Mouse (Mus musculus) ZHBTc4 (cell line): ENCODE data around the gene Zfp189.
"Not testable (repeated sequence)": the region's sequence is repeated elsewhere in the genome, so short reads cannot be mapped to it uniquely, and the experiment has no call there.

Experiments used
- DNase-seq: peaks from one replicate; pipeline ENCODE4 v3.0.0-alpha.2; 2011; ENCODE audit warnings: low read depth, low spot score

The Zfp189 gene

DNA sequence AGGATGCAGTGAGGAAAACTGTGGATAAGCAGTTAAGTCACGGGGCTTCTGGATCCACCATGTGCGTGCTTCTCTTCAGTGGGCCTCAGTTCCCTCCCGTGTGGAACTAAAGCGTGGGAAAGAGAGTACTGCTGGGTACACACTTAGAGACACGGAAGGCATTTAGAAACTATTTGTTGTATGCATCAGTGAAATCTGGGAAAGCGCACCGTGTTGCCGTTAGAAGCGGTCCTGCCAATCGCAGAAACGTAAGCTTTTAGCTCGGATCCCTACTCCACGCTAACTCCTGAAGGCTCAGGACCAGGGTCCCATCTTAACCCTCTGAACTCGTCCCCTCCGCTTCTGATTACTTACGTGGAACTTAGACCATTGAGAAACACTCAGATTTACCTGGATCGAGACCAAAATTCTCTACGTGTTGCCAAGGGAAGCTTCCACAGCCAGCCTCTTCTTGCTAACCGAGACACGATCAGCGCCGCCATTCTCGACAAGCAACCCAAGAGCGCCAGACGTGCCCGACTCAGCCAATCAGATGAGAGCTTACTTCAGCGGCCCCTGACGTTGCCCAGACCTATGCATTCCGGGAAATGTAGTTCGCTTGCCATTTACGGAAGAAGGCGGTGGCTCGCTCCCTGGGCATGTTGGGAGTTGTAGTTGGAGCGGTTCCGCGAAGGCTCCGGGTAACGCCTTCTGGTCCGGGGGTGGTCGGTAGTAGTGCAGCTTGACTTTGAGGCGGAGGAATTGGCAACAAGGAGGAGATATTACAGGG lies at the start of gene Zfp189, which contains the start of gene Mrpl50:
TSS of gene Zfp189 (plus strand) at position 605 of the 769 bp plus-strand sequence.
TSS of gene Mrpl50 (minus strand) at position 522 of the 769 bp plus-strand sequence.
- peak; percentile 97 for DNase-seq

DNA sequence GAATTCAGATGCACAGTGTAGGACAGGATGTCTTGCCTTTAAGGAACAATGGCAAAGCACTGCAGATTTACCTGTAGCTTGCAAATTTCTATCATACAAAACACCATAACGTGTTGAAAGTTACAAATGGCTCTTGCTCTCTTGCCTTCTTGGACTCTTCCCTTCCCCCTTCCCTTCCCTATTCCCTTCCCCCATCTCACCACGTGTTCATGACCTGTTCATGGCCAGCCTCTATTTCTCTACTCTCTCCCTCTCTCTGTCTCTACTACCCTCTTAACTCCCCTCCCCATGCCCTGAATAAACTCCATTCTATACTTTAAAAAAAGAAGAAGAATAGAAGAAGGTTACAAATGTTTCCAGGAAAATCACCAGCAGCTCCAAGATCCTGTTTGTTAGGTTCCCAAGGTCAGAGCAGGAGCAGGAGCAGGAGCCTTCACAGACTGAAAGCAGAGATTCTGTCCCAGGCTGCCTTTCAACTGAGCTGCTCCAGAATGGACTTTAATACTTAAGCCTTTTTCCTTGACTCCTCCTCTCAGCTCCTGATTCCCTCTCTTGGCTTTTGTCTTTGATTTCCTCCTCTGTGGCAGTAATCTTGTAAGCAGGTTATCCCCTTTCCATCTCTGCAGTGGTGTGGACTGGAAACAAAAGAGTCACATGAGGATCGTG lies 47.4 kb upstream of the Zfp189 start, which contains the start of gene Acnat1:
TSS of gene Acnat1 (minus strand) at position 478 of the 666 bp plus-strand sequence.
- DNase-seq = no peak

DNA sequence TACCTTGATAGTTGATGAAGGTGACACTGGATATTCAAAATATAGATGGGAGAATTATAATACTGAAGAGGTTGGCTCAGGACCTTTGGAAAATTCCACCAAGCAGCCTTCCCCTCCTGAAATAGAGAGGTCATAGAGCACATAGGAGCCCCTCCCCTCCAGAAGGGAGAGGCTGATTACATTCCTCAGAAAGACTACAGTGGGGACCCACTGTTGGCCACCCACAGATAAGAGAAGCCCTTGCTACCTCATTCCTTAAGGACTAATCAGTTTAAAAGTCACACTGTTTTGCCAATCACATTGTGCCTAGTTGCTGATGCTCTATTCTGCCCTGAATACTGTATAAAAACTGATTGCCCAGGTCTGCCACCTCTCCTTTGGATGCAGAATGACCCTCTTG lies 46.4 kb upstream of the Zfp189 start:
- DNase-seq = no peak

DNA sequence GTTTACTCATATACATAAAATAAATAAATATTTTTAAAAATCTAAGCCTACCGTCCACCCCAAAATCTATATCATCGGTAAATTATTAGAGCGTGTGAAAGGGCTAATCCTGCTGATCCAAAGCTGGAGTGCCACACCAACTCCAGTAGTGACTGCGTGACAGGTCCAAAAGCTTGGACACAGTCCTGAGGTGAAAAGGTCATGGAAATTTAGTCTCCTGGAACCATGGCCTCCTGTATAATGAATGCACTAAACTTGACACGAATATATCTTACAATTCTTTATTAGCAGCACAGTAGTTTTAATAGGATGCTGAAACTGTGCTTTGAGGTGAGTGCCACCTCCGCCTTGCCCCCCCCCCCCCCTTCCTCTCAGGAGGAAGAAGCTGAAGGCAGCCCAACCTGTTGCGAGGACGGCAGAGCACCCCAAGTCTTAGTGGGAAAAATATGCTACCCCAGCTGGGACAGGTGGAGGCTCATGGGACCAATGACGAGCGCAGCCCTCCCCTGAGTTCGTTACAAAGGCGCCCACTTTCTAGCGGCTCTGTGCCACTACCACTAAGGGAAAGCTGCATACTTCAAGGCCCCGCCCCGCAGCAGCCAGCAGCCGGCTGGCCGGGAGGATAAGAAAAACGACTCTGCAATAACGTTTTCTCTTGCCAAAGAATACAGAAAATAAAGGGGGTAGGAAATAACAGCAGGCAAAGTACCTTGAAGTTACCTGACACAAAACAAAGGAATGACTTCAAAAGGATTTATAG lies 42.7 kb upstream of the Zfp189 start:
- DNase-seq = peak; percentile 29

DNA sequence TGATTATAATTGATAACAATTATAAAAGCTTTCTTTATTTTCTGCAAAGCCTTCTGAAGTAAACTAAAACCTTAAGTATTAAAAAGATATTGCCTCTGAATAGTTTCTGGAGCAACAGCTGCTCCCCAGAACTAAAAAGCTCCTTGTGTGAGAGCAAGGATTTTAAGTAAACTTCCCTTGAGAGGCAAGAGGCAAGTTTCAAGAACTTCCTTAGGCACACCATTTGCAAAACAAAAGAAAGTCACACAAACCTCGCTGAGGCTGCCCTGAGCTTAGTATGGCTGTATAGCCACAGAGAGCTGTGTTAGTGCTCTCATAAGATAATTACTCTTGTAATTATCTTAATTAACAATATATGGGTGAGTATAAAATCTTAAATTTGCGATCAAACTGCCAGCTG lies 41.9 kb upstream of the Zfp189 start:
- peak; percentile 46 for DNase-seq

DNA sequence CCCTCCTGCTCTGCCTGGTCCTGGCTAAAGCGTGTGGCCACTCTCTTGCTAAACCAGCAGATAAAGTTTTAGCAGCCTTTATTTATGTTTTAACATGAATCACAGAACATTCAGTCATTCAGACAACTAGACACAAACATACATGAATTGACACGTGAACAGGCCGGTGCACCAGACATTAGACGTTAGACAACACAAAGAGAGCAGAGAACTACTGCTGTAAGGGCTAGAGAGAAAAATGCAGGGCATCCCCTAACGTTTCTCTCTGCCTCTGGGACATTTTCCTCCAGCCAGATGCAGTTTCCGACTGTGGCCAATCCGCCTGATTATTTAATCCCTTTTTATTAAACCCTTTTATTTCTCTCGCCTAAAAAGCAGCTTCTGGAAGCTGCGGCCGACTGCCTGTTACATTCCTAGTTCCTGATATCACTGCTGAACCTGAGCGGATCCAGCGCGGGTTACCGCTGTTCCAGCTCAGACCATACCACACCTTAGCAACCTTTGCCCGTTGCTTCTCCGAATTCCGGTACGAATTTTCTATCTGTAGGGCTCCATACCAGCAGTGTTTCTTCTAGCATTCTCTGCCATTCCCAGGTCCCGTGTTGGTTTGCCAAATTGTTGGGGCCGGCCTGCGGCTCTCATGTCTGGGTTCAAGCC lies 40.7 kb upstream of the Zfp189 start:
- peak; percentile 40 for DNase-seq

DNA sequence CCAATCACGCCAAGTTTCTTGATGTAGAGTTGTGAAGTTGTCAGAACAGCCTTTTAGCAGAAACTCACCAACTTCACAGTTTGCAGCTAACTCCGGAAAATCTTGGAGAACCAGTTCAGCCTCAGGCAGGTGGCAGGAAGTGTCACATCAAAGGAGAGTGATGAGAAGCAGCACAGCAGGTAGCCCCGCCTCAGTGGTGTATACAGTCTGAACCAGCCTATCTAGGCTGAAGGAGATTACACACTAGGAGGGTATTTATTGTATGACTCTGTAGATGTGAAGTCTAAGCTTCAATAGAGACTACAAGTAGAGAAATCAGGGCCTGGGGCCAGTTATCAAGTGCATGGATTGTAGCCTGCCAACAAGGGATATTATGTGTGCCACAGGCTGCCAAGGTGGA lies 40.1 kb upstream of the Zfp189 start:
- peak; percentile 48 for DNase-seq

DNA sequence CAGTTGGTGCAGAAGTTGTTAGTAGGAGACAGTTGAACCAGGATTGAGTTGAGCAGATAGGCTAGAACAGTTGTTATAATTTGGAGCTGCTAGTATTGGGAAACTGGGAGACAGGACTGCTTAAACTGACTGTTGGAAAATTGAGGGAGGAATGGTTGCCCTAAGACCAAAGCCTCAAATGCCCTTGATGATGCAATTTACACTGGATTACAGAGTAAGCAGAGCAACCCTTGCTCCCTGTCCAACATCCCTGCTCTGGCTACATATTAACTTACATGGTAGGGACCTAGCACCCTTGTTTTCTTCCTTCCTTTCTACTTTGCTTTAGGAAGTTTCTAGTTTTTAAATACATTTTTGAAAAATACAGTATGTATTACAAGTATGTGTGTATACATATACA lies 35.5 kb upstream of the Zfp189 start:
- no peak for DNase-seq

DNA sequence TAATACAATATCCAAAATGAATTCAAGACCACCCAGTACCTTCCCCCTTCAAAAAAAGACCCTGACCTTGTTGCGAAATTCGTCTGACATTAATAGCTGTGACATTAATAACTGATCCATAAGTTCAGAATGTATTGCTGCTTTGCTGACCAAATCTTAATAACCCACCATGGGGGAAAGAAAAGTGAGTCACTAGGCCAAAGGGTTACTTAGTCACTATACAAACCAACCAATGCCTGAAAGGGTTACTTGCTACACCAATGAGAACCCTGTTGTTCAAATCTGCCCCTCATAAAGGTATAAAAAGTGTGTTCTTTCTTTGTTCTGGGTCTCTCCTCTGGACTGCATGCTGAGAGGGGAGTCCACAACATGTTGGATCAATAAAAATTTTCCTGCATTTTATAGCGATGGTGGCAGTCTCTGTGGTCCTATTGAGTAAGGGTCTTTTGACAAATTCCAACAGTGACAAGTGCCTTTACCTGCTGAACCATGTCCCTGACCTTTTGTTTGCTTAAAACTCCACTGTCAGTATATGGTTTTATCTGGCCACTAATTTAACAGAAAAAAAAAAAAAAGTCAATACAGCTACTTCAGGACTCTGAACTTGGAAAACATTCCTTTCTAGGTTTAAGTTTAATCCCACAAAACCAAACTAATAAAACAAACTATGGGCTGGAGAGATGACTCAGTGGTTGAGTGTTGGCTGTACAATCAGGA lies 34.9 kb upstream of the Zfp189 start:
- DNase-seq = not testable (repeated sequence)

DNA sequence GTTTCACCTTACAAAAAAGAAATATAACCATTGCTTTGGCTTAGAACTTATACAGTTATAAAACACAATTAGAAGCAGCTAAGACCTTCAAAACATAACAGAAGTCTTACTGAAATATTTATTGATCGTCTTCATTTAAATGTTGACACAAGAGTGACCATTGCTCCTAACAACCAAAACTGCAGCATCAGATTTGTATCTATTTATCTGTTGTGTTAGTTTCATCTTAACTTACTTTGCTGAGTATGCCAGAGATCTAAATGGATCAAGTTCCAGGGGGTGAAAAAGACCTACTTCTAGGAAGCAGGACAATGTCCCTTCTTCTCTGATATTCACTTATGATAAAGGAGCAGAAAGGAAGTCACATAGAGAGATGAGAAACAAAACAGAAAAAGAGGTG lies 17.4 kb upstream of the Zfp189 start:
- DNase-seq = no peak

DNA sequence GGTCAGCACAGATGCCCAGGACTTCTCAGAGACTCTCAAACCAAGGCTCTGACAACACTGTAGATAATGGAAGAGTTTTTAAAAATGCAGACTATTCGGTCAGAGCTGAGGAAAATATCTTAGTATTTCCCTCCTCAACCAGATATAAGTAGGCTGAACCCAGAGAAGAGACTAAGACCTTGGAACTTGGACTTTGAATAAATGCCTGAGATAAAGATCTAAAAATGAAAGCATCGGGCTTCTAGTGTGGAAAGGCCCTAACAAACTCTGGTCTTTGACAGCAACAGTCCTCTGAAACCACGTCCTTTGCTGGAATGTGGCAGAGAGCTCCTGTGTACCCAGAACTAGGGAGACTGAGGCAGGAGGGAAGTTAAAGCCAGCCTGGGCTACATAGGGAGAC lies 14.6 kb upstream of the Zfp189 start, which contains the start of gene Baat:
TSS of gene Baat (minus strand) at position 172 of the 400 bp plus-strand sequence.
- DNase-seq = no peak

DNA sequence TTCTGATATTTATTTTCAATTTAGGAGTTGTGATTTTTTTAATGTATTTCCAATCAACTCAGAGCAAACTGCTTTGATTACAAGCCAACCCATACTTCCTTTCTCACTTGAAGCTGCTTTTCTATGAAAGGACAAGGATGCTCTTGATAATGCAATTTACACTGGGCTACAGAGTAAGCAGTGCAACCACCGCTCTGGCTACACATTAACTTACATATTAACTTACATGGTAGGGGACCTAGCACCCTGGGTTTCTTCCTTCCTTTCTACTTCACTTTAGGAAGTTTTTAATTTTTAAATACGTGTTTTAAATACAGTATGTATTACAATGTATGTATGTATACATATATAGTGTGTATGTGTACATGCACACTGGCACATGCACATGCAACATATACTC lies 11.8 kb upstream of the Zfp189 start:
- DNase-seq = no peak

DNA sequence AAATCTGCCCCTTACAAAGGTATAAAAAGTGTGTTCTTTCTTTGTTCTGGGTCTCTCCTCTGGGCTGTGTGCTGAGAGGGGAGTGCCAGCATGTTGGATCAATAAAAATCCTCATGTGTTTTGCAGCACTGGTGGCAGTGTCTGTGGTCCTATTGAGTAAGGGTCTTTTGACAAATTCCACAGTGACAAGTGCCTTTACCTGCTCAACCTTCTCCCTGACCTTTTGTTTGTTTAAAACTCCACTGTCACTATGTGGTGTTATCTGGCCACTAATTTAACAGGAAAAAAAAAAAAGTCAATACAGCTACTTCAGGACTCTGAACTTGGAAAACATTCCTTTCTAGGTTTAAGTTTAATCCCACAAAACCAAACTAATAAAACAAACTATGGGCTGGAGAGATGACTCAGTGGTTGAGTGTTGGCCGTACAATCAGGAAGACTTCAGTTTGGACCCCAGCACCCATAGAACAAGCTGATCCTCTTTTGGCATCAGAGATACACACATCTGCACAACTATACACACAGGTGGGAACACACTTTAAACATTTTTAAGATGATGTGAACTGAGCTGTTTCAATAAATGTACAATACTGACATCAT lies 10.6 kb upstream of the Zfp189 start:
- not testable (repeated sequence) for DNase-seq

DNA sequence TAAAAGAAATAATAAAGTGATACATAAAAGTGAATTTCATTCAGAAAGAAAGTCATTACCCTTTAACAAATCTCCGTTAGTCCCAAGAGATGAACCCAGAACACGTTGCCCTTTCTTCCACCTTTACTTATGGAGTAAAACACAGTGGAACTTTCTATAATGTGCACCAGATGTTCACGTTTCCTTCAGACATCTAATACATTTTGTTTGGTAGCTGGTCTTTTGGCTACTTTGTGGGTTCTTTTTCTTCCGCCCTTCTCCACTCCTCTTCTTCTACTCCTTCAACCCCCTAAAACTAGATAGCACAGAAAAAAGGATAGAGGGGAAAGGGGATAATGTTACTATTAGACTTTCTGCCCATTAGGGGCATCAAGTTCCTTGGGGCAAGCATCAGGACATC lies 8.3 kb upstream of the Zfp189 start:
- DNase-seq = no peak

DNA sequence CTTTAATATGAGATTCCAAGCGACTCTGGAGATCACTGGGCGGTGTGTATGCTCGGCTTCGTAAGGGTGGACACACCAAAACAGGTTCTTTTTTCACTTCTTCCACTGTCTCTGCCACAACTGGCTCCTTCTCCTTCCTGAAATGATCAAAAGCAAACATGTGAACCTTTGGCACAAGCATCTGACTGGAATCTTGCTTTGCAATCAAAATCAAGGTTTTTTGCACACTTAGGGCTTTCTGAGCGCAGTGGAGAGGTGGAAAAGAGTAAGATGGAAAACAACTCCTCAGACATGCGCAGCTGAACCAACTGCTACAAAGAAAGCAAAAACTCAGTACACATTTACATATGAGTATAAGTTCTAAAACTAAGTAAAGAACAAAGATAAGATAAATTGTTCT lies 6.5 kb upstream of the Zfp189 start:
- no peak for DNase-seq

DNA sequence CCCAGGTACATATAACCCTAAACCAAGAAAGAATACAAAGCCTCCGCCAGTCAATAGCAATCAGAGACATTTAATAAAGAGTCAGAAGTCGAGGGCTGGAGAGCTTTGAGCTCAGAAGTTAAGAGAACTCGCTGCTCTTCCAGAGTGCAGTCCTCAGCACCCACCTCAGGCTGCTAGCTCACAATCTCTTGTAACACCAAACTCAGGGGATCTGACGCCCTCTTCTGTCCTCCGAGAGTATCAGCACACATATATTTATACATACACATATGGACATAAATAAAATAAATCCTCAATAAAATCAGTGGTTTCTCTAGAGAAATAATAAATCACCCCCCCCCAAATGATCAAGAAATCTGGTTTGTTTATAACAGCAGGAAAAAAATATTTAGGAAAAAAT lies 1.5 kb upstream of the Zfp189 start:
- DNase-seq = peak; percentile 86

DNA sequence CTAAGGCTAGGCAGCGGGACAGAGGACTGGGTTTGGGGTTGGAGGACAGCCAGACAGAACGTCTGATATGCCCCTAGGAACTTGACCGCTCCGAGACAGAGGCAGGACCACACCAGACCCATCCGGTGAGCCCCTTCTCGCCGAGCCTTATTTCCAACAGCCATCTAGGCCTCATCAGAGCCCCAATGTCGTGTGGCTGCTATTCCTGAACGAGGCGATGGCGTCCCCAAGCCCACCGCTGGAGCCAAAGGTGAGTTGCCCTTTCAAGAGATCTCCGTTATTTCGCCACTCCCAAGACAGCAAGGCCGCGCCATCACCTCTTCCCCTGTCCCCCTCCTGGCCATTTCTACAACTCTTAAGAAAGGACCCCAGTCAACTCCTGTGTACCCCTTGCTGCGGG lies 370 bp downstream of the Zfp189 start:
- DNase-seq = no peak

DNA sequence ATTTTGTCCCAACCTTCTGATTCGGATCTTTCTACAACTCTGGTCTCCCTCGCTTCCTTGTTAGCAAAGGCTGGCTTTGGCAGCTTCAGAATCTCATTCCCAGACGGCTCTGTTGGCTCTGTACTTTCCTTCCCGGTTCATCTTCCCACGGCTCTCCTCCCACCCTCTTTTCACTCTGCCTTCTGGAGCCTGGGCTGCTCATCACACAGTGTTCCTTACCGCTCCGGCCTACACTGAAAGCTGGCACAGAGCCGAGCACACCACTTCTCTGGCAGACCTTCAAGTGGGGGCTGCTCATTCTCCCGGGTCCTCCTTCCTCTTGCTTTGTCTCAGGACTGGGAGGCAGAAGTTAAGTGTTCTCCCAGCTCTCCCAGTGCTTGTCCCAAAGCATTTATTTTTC lies 1.6 kb downstream of the Zfp189 start:
- no peak for DNase-seq

DNA sequence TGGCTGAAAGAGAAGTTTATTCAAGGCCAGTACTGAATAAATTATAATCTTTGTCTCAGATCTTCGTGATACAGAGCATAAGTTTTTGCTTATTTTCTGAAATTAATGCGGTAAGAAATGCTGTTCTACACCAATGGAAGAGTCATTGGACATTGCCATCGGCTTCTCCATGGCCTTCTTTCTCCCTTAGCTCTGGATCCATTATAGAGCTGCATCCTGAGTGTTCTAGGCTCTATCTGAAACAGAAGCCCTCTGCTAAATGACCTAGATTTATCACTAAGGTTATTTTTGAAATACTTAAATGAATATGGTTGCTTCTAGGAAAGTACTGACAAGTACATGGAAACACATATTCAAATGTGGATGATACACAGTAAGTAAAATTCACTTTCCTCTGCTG lies 14.1 kb downstream of the Zfp189 start:
- no peak for DNase-seq

DNA sequence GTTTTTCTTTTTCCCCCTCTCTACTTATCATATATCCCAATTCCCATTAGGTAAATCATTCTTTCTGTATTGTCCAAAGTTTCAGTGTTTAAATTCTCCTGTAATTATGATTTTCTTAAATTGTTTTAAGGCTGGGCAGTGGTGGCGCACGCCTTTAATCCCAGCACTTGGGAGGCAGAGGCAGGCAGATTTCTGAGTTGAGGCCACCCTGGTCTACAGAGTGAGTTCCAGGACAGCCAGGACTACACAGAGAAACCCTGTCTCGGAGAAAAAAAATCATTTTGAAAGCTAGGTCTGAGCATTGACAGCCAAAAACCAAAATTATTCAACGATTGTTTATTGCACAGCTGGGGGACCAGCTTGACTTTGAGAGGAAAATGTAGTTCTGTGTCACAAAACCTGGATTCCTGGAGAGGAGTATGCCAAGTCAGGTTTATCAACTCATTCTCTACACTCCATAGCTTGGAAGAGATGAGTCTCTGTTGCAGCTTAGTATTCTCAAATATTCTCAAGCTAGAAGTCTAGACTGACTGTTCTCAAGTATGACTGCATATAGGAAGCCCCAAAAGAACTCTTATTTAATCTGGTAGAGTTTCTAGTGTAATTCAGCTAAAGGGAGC lies 14.8 kb downstream of the Zfp189 start:
- DNase-seq = no peak
